Mouse (Mus musculus) heart, postnatal 10 days (tissue): ENCODE results near the gene Smpdl3b. TPM values are rescaled to one million over a fixed set of nuclear protein-coding genes. Genes with fewer than 3 reads are reported as not detected.
"Not testable (repeated sequence)": the region's sequence is repeated elsewhere in the genome, so short reads cannot be mapped to it uniquely, and the experiment has no call there.

ENCODE experiments used
- DNase-seq, 2 experiments: peaks; one replicate each; pipeline ENCODE4 v3.0.0; 2021
- intact Hi-C: fragments of 180-260 bp; cut with DNase I; formaldehyde crosslinking; loops from one replicate; pipeline ENCODE4 v1.15.1; 2025
- total RNA-seq, 2 experiments: library from RNA; stranded (reverse); gene quantifications; 2 replicates each; pipeline ENCODE4 v1.2.3; 2021

The Smpdl3b gene
- total RNA-seq, 2 experiments from 2014 or later: 1.2 TPM

DNA sequence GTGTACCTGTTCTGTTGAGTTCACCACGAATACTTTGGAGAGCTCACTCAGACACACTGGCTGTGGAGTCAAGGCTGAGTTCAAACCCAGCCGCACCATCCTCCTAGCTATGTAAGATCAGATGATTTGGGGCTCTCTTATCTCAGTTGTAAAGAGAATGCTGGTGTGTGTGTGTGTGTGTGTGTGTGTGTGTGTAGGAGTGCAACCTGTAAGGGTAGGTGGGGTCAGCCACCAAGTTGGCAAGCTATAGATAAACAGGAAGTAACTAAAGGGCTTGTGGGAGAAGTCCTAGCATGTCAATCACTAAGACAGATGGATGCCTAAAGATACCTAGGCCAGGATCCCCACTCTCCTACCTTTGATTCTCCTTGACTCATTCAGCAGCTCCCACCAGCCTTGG lies 26.7 kb upstream of the Smpdl3b start:
- no peak for DNase-seq
- intact Hi-C loops: no loop called here

DNA sequence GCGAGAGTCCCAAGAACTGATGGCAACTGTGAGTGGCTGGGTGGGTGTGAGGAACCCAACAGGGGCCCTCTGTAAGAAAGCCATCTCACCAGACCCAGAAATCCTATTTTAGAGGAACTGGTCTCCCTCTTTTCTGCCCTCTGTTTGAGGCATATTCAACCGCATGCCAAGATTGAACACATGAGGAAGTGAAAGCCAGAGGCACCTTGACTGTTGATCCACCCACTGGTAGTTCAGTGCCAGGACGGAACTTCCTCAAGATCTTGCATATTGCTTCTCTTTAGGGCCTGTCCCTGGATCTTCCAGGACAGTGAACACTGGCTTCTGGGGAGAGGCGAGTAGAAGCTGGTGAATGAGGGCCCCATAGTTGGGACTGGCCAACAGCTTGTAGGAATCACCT lies 23.2 kb upstream of the Smpdl3b start:
- peak in 1 of 2 experiments; percentile 20 for DNase-seq
- intact Hi-C loops: no loop called here

DNA sequence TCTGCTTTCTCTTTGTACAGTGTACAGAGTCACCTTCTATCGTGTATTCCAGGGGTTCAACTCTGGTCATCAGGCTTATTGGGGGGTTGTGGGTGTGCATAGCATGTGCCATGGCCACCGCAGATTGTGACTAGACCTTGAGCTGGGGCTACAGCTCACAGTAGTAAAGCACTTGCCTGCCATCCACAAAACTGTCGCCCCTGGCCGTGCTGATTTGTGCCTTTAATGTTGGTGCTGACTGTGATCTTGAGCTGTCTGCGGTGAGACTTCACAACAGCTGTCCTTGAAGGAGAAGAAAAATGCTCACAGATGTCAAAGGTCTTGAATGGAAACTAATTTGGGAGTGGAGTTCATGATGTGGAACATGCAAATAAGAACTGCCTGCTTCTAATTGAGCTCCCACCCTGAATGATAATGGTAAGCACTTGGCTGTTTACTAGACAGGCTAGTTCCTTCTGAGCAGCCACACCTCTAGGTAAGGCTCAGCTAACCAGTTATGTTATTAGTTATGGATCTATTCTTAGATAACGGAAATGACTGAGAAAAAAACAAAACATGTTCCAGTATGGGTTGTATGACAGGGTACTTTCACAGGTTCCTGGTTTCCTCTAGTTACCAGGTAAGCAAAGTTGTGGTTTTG lies 21.6 kb upstream of the Smpdl3b start:
- intact Hi-C loops: no loop called here
- DNase-seq: no peak

DNA sequence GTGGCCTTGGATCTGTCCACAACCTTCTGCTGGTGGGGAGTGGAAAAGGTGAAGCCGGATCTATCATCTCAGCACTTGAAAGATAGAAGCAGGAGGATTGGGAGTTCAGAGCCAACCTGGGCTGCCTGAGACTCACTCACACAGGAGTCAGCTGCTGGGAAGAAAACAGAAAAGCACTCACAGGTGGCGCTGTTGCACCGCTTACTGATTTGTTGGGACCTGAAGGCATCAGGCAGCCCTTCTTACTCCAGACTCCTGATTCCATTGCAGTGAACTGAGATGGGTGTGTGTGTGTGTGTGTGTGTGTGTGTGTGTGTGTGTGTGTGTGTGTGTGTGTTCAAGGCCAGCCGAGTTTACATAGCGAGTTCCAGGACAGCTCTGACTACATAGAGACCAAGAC lies 19.7 kb upstream of the Smpdl3b start:
- peak; percentile 80 to 86 for DNase-seq
- intact Hi-C loops: loop anchor here (1.0 to 2.0 kb wide), 2 partner anchors 48 to 154 kb away; no protein-coding TSS in a partner anchor

DNA sequence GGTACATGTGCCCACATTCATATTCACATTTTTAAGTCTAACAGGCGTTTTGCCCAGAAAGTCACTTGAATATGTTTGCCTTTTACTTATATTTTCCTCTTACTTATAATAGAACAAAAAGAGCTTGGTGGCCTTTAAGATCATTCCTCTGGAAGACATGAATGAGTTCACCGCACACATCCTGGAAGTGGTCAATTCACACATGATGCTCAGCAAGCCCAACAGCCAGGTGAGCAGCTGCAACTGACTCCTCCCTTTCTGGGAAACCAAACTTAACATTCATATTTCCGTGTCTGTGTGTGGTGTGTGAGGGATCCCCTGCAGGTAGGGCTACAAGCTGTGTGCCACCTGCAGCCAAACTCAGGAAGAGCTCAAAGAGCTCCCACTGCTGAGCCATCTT lies 17.9 kb upstream of the Smpdl3b start:
- intact Hi-C loops: no loop called here
- no peak for DNase-seq

DNA sequence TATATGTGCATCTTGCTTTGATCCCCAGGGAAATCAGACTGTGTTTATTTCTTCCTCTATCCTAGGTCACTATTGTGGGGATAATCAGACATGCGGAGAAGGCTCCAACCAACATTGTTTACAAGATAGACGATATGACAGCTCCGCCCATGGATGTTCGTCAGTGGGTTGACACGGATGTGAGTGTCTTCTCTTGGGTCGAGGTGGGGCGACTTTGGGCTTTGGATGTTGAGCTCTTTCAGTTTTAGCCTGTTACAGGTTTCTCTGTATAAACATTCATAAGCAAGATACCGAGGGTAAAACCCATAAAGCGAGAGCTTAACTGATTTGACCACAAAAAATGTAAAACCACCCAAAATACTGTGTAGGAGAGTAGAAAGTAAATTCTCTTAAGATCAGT lies 14.7 kb upstream of the Smpdl3b start:
- no peak for DNase-seq
- intact Hi-C loops: no loop called here

DNA sequence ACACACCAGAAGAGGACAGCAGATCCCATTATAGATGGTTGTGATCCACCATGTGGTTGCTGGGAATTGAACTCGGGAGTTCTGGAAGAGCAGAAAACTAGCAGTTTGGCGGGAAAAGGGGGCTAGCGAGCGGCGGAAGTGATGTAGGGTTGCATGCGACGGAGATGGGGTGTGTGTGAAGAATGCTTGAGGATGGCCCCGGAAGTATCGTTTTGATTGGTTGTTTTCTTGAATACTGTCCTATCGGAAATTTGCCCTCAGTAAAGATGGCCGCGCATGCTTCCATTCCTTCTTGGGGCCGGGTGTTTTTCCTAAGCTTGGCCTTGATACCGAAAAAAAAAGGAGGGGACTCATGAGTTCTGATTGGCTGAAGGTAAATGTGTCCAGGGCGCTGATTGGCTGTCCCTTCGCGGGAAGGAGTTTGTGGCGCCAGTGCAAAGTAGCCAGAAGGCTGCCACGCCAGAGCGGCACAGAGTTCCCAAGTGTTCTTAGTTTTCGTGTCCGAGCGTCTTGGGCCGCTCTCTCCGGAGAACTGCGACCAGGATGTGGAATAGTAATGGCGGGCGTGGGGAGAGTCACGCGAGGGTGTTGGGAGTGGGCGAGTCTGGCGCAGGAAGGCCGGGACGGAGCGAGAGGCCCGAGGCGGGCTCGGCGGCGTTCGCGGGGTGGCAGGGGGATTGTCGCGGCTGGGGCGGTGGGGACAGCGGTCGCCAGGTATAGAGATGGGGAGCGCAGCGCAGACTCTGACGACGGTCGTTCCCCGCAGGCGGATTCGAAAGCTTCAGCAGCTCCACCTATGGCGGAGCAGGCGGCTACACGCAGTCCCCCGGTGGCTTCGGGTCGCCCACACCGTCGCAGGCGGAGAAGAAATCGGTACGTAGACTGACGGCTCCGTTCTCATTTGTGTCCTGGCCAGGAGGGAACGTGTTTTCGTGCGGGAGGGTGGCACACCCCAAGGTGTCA lies 11.1 kb upstream of the Smpdl3b start, which contains the start of gene Rpa2:
Gene Rpa2, plus strand, starts transcription at position 419 of the 963 bp plus-strand sequence.
- peak; percentile 99 for DNase-seq
- intact Hi-C loops: loop anchor here (5.0 kb wide), 1 partner anchor 154 kb away; the partner anchor contains the start of gene Fam76a

DNA sequence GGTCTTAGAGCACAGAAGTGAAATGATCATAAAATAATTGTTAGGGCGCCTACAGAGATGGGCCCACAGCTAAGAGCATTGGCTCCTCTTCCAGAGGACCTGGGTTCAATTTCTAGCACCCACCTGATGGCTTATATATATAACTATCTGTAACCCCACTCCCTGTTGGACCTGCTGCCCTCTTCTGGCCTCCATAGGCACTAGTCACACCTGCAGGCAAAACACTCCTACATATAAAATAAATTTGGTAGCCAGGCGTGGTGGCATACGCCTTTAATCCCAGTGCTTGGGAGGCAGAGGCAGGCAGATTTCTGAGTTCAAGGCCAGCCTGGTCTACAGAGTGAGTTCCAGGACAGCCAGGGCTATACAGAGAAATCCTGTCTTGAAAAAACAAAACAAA lies 6.1 kb upstream of the Smpdl3b start:
- DNase-seq, intact Hi-C loops: not testable (repeated sequence)

DNA sequence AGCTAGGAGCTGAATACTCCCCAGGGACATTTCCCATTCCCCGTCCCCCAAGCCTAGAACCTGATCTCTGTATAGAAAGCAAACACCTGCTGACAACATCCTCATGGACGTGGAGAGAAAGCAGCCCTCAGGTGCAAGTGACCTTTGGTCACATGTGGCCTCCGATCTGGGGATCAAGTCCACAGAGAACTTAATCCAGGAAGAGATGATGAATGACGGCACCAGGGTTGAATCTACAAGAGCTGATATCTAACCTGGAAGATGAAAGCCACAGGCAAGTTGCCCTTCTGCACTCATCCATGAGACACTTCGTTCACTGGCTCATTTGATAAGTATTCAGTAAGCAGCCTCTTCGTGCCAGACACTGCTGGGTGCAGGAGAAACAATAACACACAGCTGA lies 5.5 kb upstream of the Smpdl3b start:
- no peak for DNase-seq
- intact Hi-C loops: no loop called here

DNA sequence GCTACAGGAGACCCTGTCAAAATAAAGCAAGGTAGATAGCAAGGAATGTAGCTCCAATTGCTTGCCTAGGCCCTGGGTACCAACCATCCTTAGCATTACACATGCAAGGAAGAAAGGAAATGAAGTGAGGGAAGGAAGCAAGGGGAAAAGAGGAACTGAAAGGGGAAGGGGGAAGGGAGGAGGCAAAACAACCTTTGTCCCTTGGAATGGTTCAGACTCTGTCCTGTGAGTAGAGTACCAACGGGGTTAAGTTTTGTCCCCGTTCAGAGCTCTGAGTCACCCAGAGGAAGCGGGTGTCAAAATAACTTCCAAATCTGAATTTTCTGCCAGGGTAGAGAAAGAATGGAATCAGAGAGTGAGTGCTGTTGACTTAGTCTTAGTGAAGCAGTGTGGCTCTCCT lies 3.2 kb upstream of the Smpdl3b start:
- no peak for DNase-seq
- intact Hi-C loops: no loop called here

DNA sequence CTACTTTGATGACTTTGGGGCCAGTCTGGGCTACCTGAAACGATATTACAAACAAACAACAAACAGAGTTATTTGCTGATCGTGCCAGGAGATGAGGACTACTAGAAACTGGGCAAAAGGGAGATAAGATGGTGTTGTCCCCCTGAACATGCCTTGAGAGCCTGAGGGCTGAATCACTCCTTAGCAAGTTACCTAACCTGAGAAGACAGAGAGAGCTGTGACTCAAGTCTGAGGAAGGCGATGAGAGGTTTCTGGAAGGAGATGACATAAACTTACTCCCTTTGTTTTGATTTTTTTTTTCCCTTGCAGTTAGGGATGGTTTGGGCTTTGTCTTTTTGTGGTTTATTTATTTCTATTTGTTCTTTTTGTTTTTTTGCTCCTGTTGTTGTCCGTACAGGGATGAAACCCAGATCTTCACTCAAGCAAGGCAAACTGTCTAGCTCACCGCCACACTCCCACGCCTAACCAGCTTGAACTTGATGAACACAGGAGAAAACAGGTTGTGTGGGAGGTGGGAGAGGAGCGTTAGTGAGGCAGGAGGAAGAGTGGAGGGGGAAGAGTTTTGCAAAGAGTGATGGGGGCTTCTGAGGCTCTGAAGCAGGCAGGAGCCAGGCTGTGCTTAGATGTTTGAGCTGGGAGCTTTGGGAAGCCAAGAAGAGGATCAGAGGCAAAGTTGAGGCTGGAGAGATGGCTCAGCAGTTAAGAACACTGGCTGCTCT lies 740 bp upstream of the Smpdl3b start:
- no peak for DNase-seq
- intact Hi-C loops: no loop called here

DNA sequence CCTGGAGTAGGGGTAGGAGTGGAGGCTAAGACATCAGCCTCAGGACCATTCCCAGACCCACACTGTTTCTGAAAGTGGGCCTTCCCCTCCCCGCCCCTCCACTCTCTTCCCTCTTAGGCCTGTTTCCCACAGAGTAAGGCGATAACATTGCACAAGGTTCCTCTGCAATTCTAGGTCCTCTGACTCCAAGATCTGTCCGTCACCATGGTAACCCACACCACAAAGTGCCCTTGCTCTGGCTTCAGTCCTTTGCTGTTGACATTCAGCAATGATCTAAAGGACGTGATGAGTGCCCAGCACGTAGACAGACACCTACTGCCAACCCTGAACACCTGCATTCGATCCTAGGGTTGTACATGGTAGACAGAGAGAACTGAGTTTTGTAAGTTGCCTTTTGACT lies 4.1 kb downstream of the Smpdl3b start:
- intact Hi-C loops: no loop called here
- DNase-seq: no peak

DNA sequence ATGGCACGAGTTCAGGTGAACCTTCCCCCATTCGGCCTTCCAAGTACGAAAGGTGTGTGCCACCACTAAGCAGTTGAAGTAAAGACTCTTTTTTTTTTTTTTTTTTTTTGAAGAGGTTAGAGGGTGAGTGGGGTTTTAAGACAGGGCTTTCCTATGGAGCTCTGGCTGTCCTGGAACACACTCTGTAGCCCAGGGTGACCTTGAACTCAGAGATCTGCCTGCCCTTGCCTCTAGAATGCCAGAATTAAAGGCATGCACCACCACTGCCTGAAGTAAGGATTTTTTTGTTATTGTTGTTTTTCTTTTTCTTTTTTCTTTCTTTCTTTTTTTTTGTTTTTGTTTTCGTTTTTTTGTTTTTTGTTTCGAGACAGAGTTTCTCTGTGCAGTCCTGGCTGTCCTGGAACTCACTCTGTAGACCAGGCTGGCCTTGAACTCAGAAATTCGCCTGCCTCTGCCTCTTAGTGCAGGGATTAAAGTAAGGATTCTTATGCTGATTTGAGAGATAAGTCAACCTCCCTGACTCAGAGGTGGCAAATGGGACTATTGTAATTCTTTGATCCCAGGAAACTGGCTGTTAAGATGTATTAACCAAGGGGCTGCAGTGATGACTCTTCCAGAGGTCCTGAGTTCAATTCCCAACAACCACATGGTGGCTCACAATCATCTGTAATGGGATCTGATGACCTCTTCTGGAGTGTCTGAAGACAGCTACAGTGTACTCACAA lies 7.6 kb downstream of the Smpdl3b start:
- no peak for DNase-seq
- intact Hi-C loops: no loop called here

DNA sequence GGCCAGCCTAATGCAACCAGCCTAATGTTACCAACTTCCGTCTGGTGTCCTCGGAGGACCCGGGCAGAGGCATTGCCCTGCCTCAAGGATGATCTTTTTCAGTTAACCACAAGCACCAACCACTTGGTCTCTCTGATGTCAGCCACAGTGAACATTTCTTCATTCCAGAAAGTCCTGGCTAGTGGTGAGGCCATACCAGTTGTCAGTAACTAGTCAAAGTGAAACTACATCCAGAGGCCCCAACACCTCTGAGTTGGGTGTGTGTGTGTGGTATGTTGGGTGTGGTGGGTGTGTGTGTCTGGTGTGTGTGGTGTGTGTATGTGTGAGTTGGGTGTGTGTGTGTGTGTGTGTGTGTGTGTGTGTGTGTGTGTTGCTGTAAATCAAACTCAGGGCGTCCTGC lies 8.3 kb downstream of the Smpdl3b start:
- DNase-seq: no peak
- intact Hi-C loops: no loop called here

DNA sequence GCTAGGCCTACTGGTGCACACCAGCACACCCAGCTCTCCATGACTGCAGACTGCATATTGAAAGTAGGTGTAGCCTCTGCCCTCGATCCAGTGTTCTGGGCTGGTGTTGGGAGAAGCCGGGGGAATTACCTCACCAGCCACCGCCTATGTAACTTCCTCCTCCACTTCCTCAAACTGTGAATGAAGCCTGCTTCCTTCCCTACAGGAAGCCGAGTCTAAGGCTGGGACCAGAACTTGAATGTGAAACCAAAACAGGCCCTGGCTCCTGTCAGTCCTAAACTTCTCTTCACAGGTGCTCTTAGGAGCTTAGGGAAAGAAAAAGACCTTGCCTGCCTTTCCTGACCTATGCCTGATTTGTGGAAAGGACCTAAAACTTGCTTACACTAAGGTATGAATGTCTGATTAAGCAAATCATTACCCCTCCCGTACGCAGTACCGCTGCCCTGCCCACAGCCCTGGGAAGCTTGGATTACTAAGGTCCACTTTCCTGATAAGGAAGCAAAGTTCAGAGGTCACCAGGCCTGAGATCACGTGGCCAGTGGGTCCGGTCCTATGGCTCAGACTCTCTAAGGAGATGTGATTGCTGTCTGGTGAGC lies 9.3 kb downstream of the Smpdl3b start:
- peak; percentile 53 to 59 for DNase-seq
- intact Hi-C loops: no loop called here

DNA sequence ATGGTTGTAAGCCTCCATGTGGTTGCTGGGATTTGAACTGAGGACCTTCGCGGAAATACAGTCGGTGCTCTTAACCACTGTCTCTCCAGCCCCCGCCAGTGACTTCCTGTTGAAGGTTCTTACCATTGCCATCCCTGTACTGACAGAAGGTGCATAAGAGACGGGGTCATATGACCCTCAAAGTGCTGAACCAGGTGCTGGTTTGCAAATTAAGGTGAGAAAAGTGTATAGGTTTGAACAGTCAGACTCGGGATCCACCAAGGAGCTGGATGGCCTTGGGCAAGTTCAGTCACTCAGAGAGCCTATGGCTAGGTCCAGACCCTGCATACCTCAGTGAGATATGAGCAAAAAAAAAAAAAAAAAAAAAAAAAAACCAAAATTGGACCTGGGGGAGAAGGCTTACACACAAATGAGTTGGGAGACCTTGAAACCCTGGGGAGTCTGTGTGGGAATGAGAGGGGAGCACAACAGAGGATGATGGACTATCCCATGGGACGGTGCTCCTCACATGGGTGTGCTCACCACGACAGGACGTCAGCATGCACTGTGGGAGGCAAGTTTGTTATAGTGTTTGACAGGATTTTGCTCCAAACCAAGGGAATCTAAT lies 10.0 kb downstream of the Smpdl3b start:
- intact Hi-C loops: no loop called here
- DNase-seq: no peak

DNA sequence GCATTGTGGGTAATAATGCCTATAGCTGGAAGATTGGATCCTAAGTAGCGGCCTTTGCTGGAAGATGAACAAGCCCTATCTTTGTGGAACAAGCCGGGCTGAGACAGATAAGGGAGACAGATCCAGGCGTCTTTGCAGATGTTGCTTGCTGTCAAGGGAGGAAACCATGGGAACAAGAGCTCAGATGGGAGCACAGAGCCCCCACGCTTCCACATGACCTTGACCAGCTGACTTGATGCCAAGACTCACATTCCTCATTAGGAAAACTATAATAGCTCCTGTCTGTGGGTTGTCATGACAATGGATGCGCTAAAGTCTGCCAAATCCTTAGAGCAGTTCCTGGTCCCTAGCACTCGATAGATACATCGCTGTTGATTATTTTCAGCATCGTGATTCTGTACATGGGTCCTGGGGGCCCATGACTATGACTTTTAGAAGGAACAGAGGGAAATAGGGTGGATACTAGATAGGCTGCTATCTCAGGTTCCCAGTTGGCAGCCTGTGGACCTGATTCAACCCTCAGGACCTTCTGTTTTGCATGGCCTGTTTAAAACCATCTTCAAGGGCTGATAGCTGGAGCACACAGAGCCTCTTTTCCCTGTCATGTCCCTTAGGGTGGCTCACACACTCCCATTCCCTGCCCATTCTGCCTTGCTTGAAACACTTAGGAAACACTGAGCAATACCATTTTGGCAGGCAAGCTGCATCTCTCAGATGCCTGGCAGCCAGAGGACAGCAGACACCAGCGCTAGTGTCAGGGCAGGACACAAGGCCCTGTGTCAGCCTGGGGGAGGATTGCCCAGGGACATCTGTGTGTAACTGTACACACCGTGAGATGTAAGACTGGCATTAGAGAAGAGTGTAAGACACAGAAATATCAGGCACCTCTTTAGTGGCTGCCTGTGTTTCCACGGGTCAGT lies 12.8 kb downstream of the Smpdl3b start:
- DNase-seq: peak; percentile 56 to 57

DNA sequence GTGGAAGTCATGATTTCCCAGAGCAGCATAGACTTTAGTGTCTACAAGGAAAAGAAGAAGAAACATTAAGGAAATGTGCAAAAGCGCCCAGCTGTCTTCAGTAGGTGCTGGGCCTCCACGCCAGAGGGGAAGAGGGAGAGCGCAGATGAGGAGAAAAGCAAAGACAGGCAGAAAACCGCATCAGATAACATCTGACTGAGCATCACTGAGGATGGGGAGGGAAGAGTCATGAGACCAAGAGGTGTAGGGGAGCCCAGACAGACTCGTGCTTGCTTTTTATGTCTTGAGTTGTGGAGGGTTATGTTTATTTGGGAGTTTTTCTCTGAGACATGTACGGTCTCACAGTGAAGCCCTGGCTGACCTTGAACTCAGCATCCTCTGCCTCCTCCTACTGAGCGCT lies 15.6 kb downstream of the Smpdl3b start:
- intact Hi-C loops: no loop called here
- DNase-seq: no peak

More for the DNA sequence above, 12.8 kb downstream of the Smpdl3b start:
- intact Hi-C loops: no loop called here

DNA sequence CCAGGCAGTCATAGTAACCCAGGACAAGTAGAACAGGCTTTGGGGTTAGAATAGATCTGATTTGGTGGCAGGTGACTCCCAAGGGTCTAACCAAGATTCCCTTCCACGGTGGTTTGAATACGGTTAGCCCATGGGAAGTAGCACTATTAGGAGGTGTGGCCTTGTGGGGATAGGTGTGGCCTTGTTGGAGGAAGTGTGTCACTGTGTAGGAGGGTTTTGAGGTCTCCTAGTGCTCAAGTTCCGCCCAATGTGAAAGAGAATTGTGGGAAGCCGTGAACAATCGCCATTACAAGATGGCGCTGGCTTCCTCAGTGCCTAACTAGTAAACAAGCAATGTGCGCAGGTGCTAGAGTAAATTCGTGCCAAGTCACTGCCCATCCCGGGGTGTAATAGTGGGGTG lies 19.9 kb downstream of the Smpdl3b start:
- DNase-seq, intact Hi-C loops: not testable (repeated sequence)
